Mouse (Mus musculus) ES-Bruce4 (cell line): ENCODE measurements around the gene Kcnc1. TPM values are rescaled to one million over a fixed set of nuclear protein-coding genes. Genes with fewer than 3 reads are reported as not detected.

Experiments
- H3K27ac ChIP-seq: 2 replicates; pipeline ENCODE4 v1.5.1; 2012; ENCODE audit warnings: low read length, inconsistent platforms; ENCODE audit not compliant: insufficient read depth
- H3K27me3 ChIP-seq: 2 replicates; pipeline ENCODE4 v1.6.1; 2012; ENCODE audit warnings: mild to moderate bottlenecking, low read length, inconsistent platforms; ENCODE audit not compliant: control insufficient read depth, poor library complexity, insufficient read depth, severe bottlenecking
- H3K36me3 ChIP-seq: 2 replicates; pipeline ENCODE4 v1.6.1; 2012; ENCODE audit warnings: inconsistent platforms, mild to moderate bottlenecking, low read length, moderate library complexity; ENCODE audit not compliant: control insufficient read depth, poor library complexity, insufficient read depth, severe bottlenecking
- H3K4me1 ChIP-seq: one replicate; pipeline ENCODE4 v1.8.1; 2011; ENCODE audit warnings: low read length; ENCODE audit not compliant: control insufficient read depth, insufficient read depth
- H3K4me3 ChIP-seq: 2 replicates; pipeline ENCODE4 v1.5.1; 2011; ENCODE audit warnings: low read depth, mild to moderate bottlenecking, low read length
- H3K9ac ChIP-seq: 2 replicates; pipeline ENCODE4 v1.6.1; 2012; ENCODE audit warnings: low read depth, mild to moderate bottlenecking, inconsistent platforms; ENCODE audit not compliant: poor library complexity, severe bottlenecking
- H3K9me3 ChIP-seq: replicated peaks from 2 replicates; pipeline ENCODE4 v1.6.1; 2012; ENCODE audit warnings: mild to moderate bottlenecking, low read length, inconsistent platforms; ENCODE audit not compliant: control insufficient read depth, poor library complexity, insufficient read depth, severe bottlenecking
- CTCF ChIP-seq: IDR thresholded peaks from one replicate; pipeline ENCODE4 v1.8.1; 2011; ENCODE audit warnings: low read depth, low read length
- EP300 ChIP-seq: IDR thresholded peaks from 2 replicates; pipeline ENCODE4 v1.6.1; 2011; ENCODE audit warnings: low read depth, low read length; ENCODE audit not compliant: insufficient read depth
- POLR2A ChIP-seq: IDR thresholded peaks from one replicate; pipeline ENCODE4 v1.8.1; 2011; ENCODE audit warnings: low read length; ENCODE audit not compliant: insufficient read depth
- polyA plus RNA-seq: library from polyadenylated mRNA; stranded (reverse); fragments of >200 nt; gene quantifications from 2 replicates; pipeline ENCODE4 v1.2.4, GENCODE M21; 2011; ENCODE audit warnings: low read depth; ENCODE audit not compliant: missing spikeins, insufficient read depth, insufficient read length

Kcnc1 gene
- polyA plus RNA-seq, 1 experiment, result 0.07 TPM

GRCm38 (mm10) chr7:46471054-46471737, 74.9 kb downstream of the Kcnc1 start:
- Histone ChIP-seq H3K36me3 (no peaks in the 10 kb centered on the region), H3K4me3 (no peak overlapping the region), H3K9ac (no peak overlapping the region), H3K27me3 (no peaks in the 10 kb centered on the region), H3K4me1 (no peaks in the 10 kb centered on the region), H3K9me3 (no peaks in the 10 kb centered on the region), H3K27ac (no peak overlapping the region)
- TF ChIP-seq POLR2A (no peak), CTCF (no peak), EP300 (no peak)

GRCm38 (mm10) chr7:46473141-46473540, 76.8 kb downstream of the Kcnc1 start:
- TF ChIP-seq EP300 (no peak), POLR2A (no peak), CTCF (no peak)

GRCm38 (mm10) chr7:46475464-46475863, 79.2 kb downstream of the Kcnc1 start:
- Histone ChIP-seq H3K27me3 (no peaks in the 10 kb centered on the region), H3K9me3 (no peaks in the 10 kb centered on the region), H3K9ac (no peak overlapping the region), H3K4me3 (no peak overlapping the region), H3K36me3 (no peaks in the 10 kb centered on the region), H3K27ac (no peak overlapping the region), H3K4me1 (no peaks in the 10 kb centered on the region)
- no peak for TF ChIP-seq EP300
- no peak for TF ChIP-seq CTCF
- TF ChIP-seq POLR2A, result no peak

More at GRCm38 (mm10) chr7:46473141-46473540, 76.8 kb downstream of the Kcnc1 start:
- Histone ChIP-seq H3K36me3 (no peaks in the 10 kb centered on the region), H3K4me3 (no peak overlapping the region), H3K27me3 (no peaks in the 10 kb centered on the region), H3K27ac (no peak overlapping the region), H3K9me3 (no peaks in the 10 kb centered on the region), H3K4me1 (no peaks in the 10 kb centered on the region), H3K9ac (no peak overlapping the region)

- H3K9me3 ChIP-seq, result no peaks in the 10 kb centered on the region
- no peak for TF ChIP-seq POLR2A
- TF ChIP-seq CTCF, result no peak
- H3K4me1 ChIP-seq, result no peaks in the 10 kb centered on the region
- no peak overlapping the region for H3K9ac ChIP-seq
- no peak overlapping the region for H3K4me3 ChIP-seq
- H3K27ac ChIP-seq, result no peak overlapping the region
- no peaks in the 10 kb centered on the region for H3K36me3 ChIP-seq
- no peaks in the 10 kb centered on the region for H3K27me3 ChIP-seq
Observed at GRCm38 (mm10) chr7:46477456-46477855, 81.2 kb downstream of the Kcnc1 start.

GRCm38 (mm10) chr7:46479793-46480192, 83.5 kb downstream of the Kcnc1 start:
- Histone ChIP-seq H3K9me3 (no peaks in the 10 kb centered on the region), H3K27me3 (no peaks in the 10 kb centered on the region), H3K9ac (no peak overlapping the region), H3K27ac (no peak overlapping the region), H3K4me3 (no peak overlapping the region), H3K36me3 (no peaks in the 10 kb centered on the region), H3K4me1 (no peaks in the 10 kb centered on the region)
- TF ChIP-seq POLR2A (no peak), CTCF (no peak), EP300 (no peak)

- no peaks in the 10 kb centered on the region for H3K27me3 ChIP-seq
- no peaks in the 10 kb centered on the region for H3K36me3 ChIP-seq
- TF ChIP-seq CTCF (no peak), POLR2A (no peak), EP300 (no peak)
- no peaks in the 10 kb centered on the region for H3K9me3 ChIP-seq
- H3K9ac ChIP-seq, result no peak overlapping the region
- no peaks in the 10 kb centered on the region for H3K4me1 ChIP-seq
- H3K27ac ChIP-seq, result no peak overlapping the region
- H3K4me3 ChIP-seq, result no peak overlapping the region
Observed at GRCm38 (mm10) chr7:46482099-46482531, 85.8 kb downstream of the Kcnc1 start.
